Mouse (Mus musculus): ENCODE measurements at regions not wholly inside any gene's neighbourhood (a gene's known extent, or its start where the extent isn't known, plus 50 kb on each side); places are given as distances from the start of the nearest gene placed in this dataset.
"Not testable (repeated sequence)": the region's sequence is repeated elsewhere in the genome, so short reads cannot be mapped to it uniquely, and the experiment has no call there.

- DNase-seq (ENCODE audit: low read depth, low spot score): no peak
- no peak for ATAC-seq
- no peaks in the 10 kb centered on the region for H3K27me3 ChIP-seq
- in situ Hi-C loops (cut with MboI; ENCODE audit: low pct_unique_long_range_greater_than_20kb): no loop called here
- TF ChIP-seq CTCF (IDR thresholded peaks at IDR 0.05): no peak
- POLR2A ChIA-PET: interaction anchor here (0.7 kb wide), 1 partner anchor 483 kb away, joined by 6 read pairs; no protein-coding TSS in a partner anchor
- CTCF ChIA-PET: no interaction called here
Measured at GRCm38 (mm10) chr6:10803383-10803782, 1103.9 kb downstream of the Ndufa4 start.

GRCm38 (mm10) chr6:10758620-10759311 is 1148.5 kb downstream of the Ndufa4 start:
- CTCF ChIA-PET: no interaction called here
- POLR2A ChIA-PET: no interaction called here
- no peak for TF ChIP-seq CTCF (IDR thresholded peaks at IDR 0.05)
- in situ Hi-C loops (cut with MboI; ENCODE audit: low pct_unique_long_range_greater_than_20kb): no loop called here
- DNase-seq (ENCODE audit: low read depth, low spot score) (no peak), ATAC-seq (no peak)
- no peaks in the 10 kb centered on the region for H3K27me3 ChIP-seq

GRCm38 (mm10) chr6:10758051-10758450 is 1149.2 kb downstream of the Ndufa4 start:
- no peaks in the 10 kb centered on the region for H3K27me3 ChIP-seq
- in situ Hi-C loops (cut with MboI; ENCODE audit: low pct_unique_long_range_greater_than_20kb): no loop called here
- POLR2A ChIA-PET: no interaction called here
- DNase-seq (ENCODE audit: low read depth, low spot score) (no peak), ATAC-seq (no peak)
- CTCF ChIA-PET: no interaction called here
- TF ChIP-seq CTCF (IDR thresholded peaks at IDR 0.05): no peak

GRCm38 (mm10) chr6:10744056-10744455 is 1163.2 kb downstream of the Ndufa4 start:
- POLR2A ChIA-PET: no interaction called here
- ATAC-seq (no peak), DNase-seq (ENCODE audit: low read depth, low spot score) (no peak)
- CTCF ChIA-PET: no interaction called here
- in situ Hi-C loops (cut with MboI; ENCODE audit: low pct_unique_long_range_greater_than_20kb): no loop called here
- H3K27me3 ChIP-seq: no peaks in the 10 kb centered on the region
- TF ChIP-seq CTCF (IDR thresholded peaks at IDR 0.05): no peak

GRCm38 (mm10) chr6:10722566-10722965 is 1184.7 kb downstream of the Ndufa4 start:
- no peak for DNase-seq (ENCODE audit: low read depth, low spot score)
- ATAC-seq: no peak
- TF ChIP-seq CTCF (IDR thresholded peaks at IDR 0.05): no peak
- H3K27me3 ChIP-seq: no peaks in the 10 kb centered on the region
- CTCF ChIA-PET: no interaction called here
- POLR2A ChIA-PET: no interaction called here
- in situ Hi-C loops (cut with MboI; ENCODE audit: low pct_unique_long_range_greater_than_20kb): no loop called here

GRCm38 (mm10) chr6:10690526-10690925 is 1216.8 kb downstream of the Ndufa4 start:
- H3K27me3 ChIP-seq; POLR2A ChIA-PET; CTCF ChIA-PET; ATAC-seq; DNase-seq (ENCODE audit: low read depth, low spot score): not testable (repeated sequence)
- in situ Hi-C loops (cut with MboI; ENCODE audit: low pct_unique_long_range_greater_than_20kb): loop anchor here (25.0 kb wide), 1 partner anchor 528 kb away; no protein-coding TSS in a partner anchor
